Mouse (Mus musculus) kidney, postnatal 0 days (tissue): ENCODE measurements at regions not wholly inside any gene's neighbourhood (a gene's known extent, or its start where the extent isn't known, plus 50 kb on each side); places are given as distances from the start of the nearest gene placed in this dataset.

Source experiments
- ATAC-seq: fragments of 200-750 bp; cut with Nextera tagmentation; replicated peaks from 2 replicates; pipeline ENCODE4 v1.8.0; 2017; ENCODE audit warnings: low read depth, moderate number of reproducible peaks, moderate TSS enrichment, moderate library complexity; ENCODE audit not compliant: low FRiP score
- DNase-seq: peaks from one replicate; pipeline ENCODE4 v3.0.0-alpha.2; 2016; ENCODE audit warnings: low spot score
- H3K27ac ChIP-seq: fragments of 300-500 bp; sonication (generic); 2 replicates; pipeline ENCODE4 v1.5.1; 2014; ENCODE audit warnings: mild to moderate bottlenecking
- H3K27me3 ChIP-seq: fragments of 300-500 bp; sonication (generic); 2 replicates; pipeline ENCODE4 v1.6.1; 2014; ENCODE audit warnings: low read length, mixed read lengths; ENCODE audit not compliant: insufficient read depth
- H3K36me3 ChIP-seq: fragments of 300-500 bp; sonication (generic); 2 replicates; pipeline ENCODE4 v1.6.1; 2014; ENCODE audit warnings: low read length, mixed read lengths; ENCODE audit not compliant: insufficient read depth
- H3K4me1 ChIP-seq: fragments of 300-500 bp; sonication (generic); replicated peaks from 2 replicates; pipeline ENCODE4 v1.6.1; 2014; ENCODE audit warnings: antibody characterized with exemption, low read length, mixed read lengths; ENCODE audit not compliant: insufficient read depth
- H3K4me2 ChIP-seq: fragments of 300-500 bp; sonication (generic); 2 replicates; pipeline ENCODE4 v1.6.1; 2014; ENCODE audit warnings: mild to moderate bottlenecking, low read length, moderate library complexity, mixed read lengths
- H3K4me3 ChIP-seq: fragments of 300-500 bp; sonication (generic); replicated peaks from 2 replicates; pipeline ENCODE4 v1.5.1; 2014; ENCODE audit warnings: low read depth, low read length
- H3K9ac ChIP-seq: fragments of 300-500 bp; sonication (generic); 2 replicates; pipeline ENCODE4 v1.6.1; 2014; ENCODE audit warnings: low read depth, low read length
- H3K9me3 ChIP-seq: fragments of 300-500 bp; sonication (generic); replicated peaks from 2 replicates; pipeline ENCODE4 v1.6.1; 2016; ENCODE audit warnings: low read length, inconsistent platforms, mixed read lengths
- CTCF ChIP-seq: IDR thresholded peaks from 2 replicates; pipeline ENCODE4 v1.5.1; 2016; ENCODE audit warnings: antibody characterized with exemption, low read depth, mild to moderate bottlenecking, moderate library complexity
- WGBS: fragments of 180-500 bp; shearing (Covaris S2); extraction: QIAGEN DNeasy Blood & Tissue Kit; methylation state at CpG from one replicate; pipeline ENCODE4 v1.1.7; 2014; 5-methylcytosine and 5-hydroxymethylcytosine counted together

- Histone ChIP-seq H3K4me2 (no peak overlapping the region), H3K4me3 (no peak overlapping the region), H3K4me1 (0 out of 2 replicates have a peak, but pooled peaks cover 1% of the 10 kb centered on the region), H3K27me3 (no peaks in the 10 kb centered on the region), H3K9me3 (no peaks in the 10 kb centered on the region), H3K27ac (no peak overlapping the region), H3K9ac (no peak overlapping the region), H3K36me3 (no peaks in the 10 kb centered on the region)
- no peak for TF ChIP-seq CTCF
- WGBS = 65% methylated on average over 1 of the region's 1 CpGs
- ATAC-seq = no peak
- DNase-seq = no peak
Observed at GRCm38 (mm10) chr13:97560789-97561188, 199.6 kb downstream of the Gm10260 start.

DNA sequence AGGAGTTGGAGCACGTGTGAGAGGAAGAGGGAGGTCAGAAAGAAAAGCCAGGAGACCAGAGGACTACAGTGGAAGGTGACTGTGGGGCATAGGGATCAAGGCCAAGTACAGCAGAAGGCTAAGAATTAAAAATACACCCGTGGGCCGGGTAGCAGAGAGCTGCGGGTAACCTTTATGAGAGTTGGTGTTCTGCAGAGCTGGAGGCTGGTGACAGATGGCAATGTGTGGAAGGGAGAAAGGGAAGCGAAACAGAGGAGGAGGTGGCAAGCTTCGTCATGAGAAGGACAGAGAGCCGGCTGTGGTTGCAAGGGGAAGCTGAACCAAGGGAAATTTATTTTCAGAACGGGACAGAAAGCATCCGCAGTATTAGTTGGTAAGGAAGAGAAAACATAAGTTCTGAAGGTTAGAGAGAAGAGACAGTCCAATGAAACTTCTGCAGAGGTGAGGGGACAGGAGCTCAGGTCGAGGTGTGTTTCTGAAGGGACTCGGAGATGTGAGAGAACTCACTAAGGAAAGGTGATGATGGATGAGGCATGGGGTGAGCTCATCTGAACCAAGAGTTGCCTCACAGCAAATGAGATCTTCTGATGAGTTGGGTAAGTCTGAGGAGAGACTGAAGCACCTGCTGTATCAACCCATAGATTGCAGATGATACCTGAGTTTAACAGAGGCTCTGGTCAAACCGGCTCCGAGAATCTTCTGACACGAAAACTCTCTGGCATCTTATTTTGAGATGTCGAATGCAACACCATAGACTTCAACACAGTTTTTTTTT, 200.6 kb downstream of the Gm10260 start:
- TF ChIP-seq CTCF = no peak
- Histone ChIP-seq H3K27ac (no peak overlapping the region), H3K4me2 (no peak overlapping the region), H3K9ac (no peak overlapping the region), H3K36me3 (no peaks in the 10 kb centered on the region), H3K4me1 (no peaks in the 10 kb centered on the region), H3K4me3 (no peak overlapping the region), H3K9me3 (no peaks in the 10 kb centered on the region), H3K27me3 (no peaks in the 10 kb centered on the region)
- no peak for DNase-seq
- no peak for ATAC-seq
- 81% methylated on average over 15 of the region's 15 CpGs for WGBS

- DNase-seq (no peak), ATAC-seq (no peak)
- no peak overlapping the region for H3K4me2 ChIP-seq
- 93% methylated on average over 3 of the region's 3 CpGs for WGBS
- TF ChIP-seq CTCF = no peak
- H3K36me3 ChIP-seq = no peaks in the 10 kb centered on the region
- no peaks in the 10 kb centered on the region for H3K27me3 ChIP-seq
- H3K4me3 ChIP-seq = no peak overlapping the region
- H3K27ac ChIP-seq = no peak overlapping the region
- H3K9me3 ChIP-seq = no peaks in the 10 kb centered on the region
- H3K4me1 ChIP-seq = no peaks in the 10 kb centered on the region
- no peak overlapping the region for H3K9ac ChIP-seq
Observed at GRCm38 (mm10) chr13:97558884-97559283, 201.5 kb downstream of the Gm10260 start.

DNA sequence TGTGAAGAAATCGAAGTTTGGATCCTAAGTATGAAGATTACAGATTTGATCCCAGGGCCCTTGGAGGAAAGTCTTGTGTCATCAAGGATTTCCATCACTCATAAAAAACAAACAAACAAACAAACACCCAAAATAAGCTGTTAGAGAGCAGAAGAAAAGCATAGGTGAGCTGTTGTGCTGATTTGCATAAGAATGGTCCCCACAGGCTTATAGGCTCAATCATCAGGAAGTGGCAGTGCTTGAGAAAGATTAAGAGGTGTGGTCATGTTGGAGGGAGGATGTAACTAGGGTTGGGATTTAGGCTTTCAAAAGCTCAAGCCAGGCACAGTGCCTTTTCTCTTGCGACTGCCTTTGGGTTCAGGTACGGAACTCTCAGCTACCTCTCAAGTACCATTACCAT, 205.1 kb downstream of the Gm10260 start:
- 91% methylated on average over 3 of the region's 3 CpGs for WGBS
- Histone ChIP-seq H3K4me2 (no peak overlapping the region), H3K27ac (no peak overlapping the region), H3K4me3 (no peak overlapping the region), H3K36me3 (no peaks in the 10 kb centered on the region), H3K27me3 (no peaks in the 10 kb centered on the region), H3K9me3 (no peaks in the 10 kb centered on the region), H3K4me1 (no peaks in the 10 kb centered on the region), H3K9ac (no peak overlapping the region)
- TF ChIP-seq CTCF = no peak
- no peak for DNase-seq
- ATAC-seq = no peak

GRCm38 (mm10) chr13:97554601-97555000, 205.8 kb downstream of the Gm10260 start:
- no peaks in the 10 kb centered on the region for H3K9me3 ChIP-seq
- H3K36me3 ChIP-seq = no peaks in the 10 kb centered on the region
- no peak overlapping the region for H3K4me3 ChIP-seq
- WGBS = 42% methylated on average over 5 of the region's 5 CpGs
- no peak overlapping the region for H3K4me2 ChIP-seq
- no peak for DNase-seq
- TF ChIP-seq CTCF = no peak
- H3K9ac ChIP-seq = no peak overlapping the region
- no peaks in the 10 kb centered on the region for H3K4me1 ChIP-seq
- ATAC-seq = no peak
- no peak overlapping the region for H3K27ac ChIP-seq
- no peaks in the 10 kb centered on the region for H3K27me3 ChIP-seq

DNA sequence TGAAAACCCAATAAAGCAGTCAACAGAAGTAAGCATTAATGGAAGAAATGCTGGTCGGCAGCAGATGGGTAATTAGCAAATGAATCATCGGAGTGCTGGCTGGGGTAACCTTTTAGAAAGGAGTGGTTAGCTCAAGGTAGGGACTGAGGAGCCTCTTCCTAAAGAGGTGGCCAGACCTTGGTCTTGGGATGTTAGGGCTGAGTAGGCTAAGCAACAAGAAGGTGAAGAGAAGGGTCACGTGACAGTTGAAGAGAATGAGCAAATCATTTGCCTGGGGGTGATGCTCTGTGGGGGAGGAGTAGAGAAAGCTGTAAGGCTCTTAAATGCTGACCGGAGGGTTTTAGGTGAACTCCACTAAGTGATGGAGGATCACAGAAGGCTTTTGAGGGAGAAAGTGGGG, 208.2 kb downstream of the Gm10260 start:
- DNase-seq (no peak), ATAC-seq (no peak)
- H3K4me1 ChIP-seq = peaks cover 12% of the 10 kb centered on the region; the same call in 1 of the 2 replicates
- no peak overlapping the region for H3K9ac ChIP-seq
- no peaks in the 10 kb centered on the region for H3K9me3 ChIP-seq
- no peak overlapping the region for H3K4me3 ChIP-seq
- no peak for TF ChIP-seq CTCF
- no peaks in the 10 kb centered on the region for H3K27me3 ChIP-seq
- no peak overlapping the region for H3K4me2 ChIP-seq
- no peak overlapping the region for H3K27ac ChIP-seq
- H3K36me3 ChIP-seq = no peaks in the 10 kb centered on the region
- 58% methylated on average over 4 of the region's 4 CpGs for WGBS

DNA sequence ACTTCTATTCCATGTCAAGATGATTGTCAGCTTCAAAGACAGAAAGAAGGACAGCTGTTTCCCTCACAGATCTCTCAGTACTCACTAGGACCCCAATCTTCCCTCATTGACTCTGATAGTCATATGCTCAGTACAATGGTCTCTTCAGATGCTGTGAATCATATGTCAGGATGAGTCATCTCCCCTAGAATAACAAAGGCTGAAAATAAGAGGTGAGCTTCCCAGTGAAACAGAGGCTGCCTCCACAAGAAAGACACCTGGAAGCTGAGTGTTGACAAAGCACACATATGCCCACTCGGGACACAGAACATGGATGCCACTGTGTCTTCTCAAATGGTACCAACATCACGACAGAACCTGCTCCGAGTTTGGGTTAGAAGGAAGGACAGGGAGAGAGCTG, 209.6 kb downstream of the Gm10260 start:
- 86% methylated on average over 3 of the region's 3 CpGs for WGBS
- Histone ChIP-seq H3K4me2 (no peak overlapping the region), H3K4me3 (no peak overlapping the region), H3K27ac (no peak overlapping the region), H3K4me1 (peaks cover 12% of the 10 kb centered on the region; the same call in 1 of the 2 replicates), H3K36me3 (no peaks in the 10 kb centered on the region), H3K27me3 (no peaks in the 10 kb centered on the region), H3K9ac (no peak overlapping the region), H3K9me3 (no peaks in the 10 kb centered on the region)
- no peak for ATAC-seq
- no peak for TF ChIP-seq CTCF
- no peak for DNase-seq
